Mouse (Mus musculus): ENCODE results near the gene Ptprn2. TPM values are rescaled to one million over a fixed set of nuclear protein-coding genes. Genes with fewer than 3 reads are reported as not detected.
A peak's percentile ranks its signal among the peaks of the same experiment; 100 is the strongest.

Ptprn2 gene
- polyA plus RNA-seq, 1 experiment, result 1.2 TPM

DNA sequence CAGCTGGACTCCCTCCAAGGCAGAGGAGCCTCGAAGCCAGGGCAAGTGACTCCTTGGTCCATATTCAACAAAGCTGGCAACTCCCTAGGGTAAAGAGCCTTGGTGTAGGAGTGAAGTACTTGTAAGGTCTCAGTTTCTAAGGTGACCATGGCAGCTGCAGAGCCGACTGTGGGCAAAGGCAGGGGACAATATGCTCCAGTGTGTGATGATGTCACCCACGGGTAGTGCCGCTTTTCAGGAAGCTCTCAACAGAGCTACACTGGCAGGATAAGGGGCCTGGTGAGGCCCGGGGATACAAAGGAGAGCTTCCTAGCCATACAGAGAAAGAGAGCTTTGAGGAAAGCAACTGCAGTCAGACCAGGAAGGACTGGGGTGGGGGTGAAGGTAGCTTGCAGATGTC is 684.1 kb downstream of the Ptprn2 start:
- Histone ChIP-seq H3K36me3 (ENCODE audit: control insufficient read depth, insufficient read depth, low read length) (no peaks in the 10 kb centered on the region), H3K27me3 (ENCODE audit: control insufficient read depth, insufficient read depth, low read length) (no peaks in the 10 kb centered on the region), H3K4me3 (ENCODE audit: control insufficient read depth, insufficient read depth, low read length) (no peak overlapping the region), H3K4me1 (replicated peaks; ENCODE audit: control insufficient read depth, insufficient read depth, low read length) (peaks cover 8% of the 10 kb centered on the region), H3K27ac (ENCODE audit: control insufficient read depth, insufficient read depth, low read length) (no peak overlapping the region)
- TF ChIP-seq CTCF (IDR thresholded peaks at IDR 0.05; ENCODE audit: borderline replicate concordance, control insufficient read depth, extremely low read depth, insufficient read depth, low read length, poor library complexity) (no peak), POLR2A (IDR thresholded peaks at IDR 0.05; ENCODE audit: control insufficient read depth, extremely low read depth, insufficient read depth, low read length, poor library complexity) (no peak)
- no peak for DNase-seq
- WGBS, result 48% methylated on average over 5 of the region's 5 CpGs

DNA sequence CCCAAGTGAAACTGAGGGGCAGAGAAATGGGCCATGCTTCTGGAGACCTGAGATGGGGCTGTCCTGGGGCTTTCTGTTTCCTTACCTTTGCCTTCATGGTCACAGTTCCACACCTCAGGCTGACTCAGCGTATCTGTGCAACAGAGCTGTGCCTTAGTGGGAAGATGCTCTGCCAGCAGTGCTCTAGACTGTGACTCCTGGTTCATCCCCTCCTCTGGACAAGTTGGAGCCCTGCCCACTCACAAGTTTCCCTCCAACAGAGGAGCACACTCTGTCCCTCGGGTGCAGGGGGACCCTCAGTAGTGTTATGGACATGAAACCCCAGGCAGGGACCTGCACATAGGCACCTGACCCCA is 687.0 kb downstream of the Ptprn2 start:
- H3K4me3 ChIP-seq (ENCODE audit: control insufficient read depth, insufficient read depth, low read length), result no peak overlapping the region
- no peak overlapping the region for H3K27ac ChIP-seq (ENCODE audit: control insufficient read depth, insufficient read depth, low read length)
- 66% methylated on average over 2 of the region's 2 CpGs for WGBS
- TF ChIP-seq CTCF (IDR thresholded peaks at IDR 0.05; ENCODE audit: borderline replicate concordance, control insufficient read depth, extremely low read depth, insufficient read depth, low read length, poor library complexity), result no peak
- no peak for TF ChIP-seq POLR2A (IDR thresholded peaks at IDR 0.05; ENCODE audit: control insufficient read depth, extremely low read depth, insufficient read depth, low read length, poor library complexity)
- H3K27me3 ChIP-seq (ENCODE audit: control insufficient read depth, insufficient read depth, low read length), result no peaks in the 10 kb centered on the region
- peaks cover 8% of the 10 kb centered on the region for H3K4me1 ChIP-seq (replicated peaks; ENCODE audit: control insufficient read depth, insufficient read depth, low read length)
- no peaks in the 10 kb centered on the region for H3K36me3 ChIP-seq (ENCODE audit: control insufficient read depth, insufficient read depth, low read length)
- no peak for DNase-seq

DNA sequence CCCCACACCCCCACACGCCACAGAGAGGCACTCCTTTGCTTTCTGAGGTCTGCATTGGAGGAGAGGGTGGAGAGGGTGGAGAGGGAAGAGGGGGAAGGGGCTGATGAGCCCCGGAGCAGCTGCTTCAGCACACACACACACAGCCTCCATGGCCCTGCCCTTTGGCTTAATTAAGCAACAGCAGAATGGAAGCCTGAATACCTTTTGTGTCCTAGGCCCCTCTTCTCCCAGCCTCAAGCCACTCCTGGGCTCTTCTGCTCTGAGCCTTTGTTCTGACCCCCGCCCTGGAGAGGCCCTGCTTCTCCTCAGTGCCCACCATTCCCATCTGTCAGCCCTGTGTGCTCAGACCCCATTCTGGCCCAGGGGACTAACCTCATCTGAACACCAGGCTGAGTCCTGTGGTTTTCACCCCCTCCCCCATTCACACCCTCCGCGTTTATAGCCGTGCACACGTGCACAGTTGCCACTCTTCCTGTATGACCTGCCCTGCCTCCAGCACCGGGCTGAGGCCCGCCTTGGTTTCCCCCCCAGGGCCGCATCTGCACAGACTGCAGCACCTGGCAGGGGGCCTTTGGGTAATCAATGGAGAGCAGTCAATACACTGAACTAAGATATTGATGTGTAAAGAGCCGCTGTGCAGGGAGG is 687.5 kb downstream of the Ptprn2 start:
- 16% methylated on average over 11 of the region's 11 CpGs for WGBS
- H3K27me3 ChIP-seq (ENCODE audit: control insufficient read depth, insufficient read depth, low read length), result no peaks in the 10 kb centered on the region

DNA sequence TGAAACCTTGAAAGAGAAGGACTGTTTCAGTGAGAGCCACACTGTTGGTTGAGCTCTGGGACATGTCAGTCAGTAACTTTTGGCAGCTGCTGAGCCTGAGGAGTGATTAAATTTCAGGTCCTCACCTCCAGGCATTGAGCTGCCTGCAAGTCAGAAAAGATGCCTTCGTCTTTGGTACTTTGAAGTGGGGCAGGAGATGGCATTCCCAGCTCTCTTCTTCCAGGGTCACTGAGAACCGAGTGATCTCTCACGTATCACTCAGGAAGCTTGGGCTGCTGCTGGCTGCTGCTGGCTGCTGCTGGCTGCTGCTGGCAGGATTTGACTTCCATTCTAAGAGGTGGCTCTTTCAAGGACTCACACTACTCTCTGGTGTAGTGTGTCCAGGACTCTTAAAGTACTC is 688.7 kb downstream of the Ptprn2 start:
- no peak for TF ChIP-seq POLR2A (IDR thresholded peaks at IDR 0.05; ENCODE audit: control insufficient read depth, extremely low read depth, insufficient read depth, low read length, poor library complexity)
- TF ChIP-seq CTCF (IDR thresholded peaks at IDR 0.05; ENCODE audit: borderline replicate concordance, control insufficient read depth, extremely low read depth, insufficient read depth, low read length, poor library complexity), result no peak

More for the DNA sequence above, 687.5 kb downstream of the Ptprn2 start:
- no peak for TF ChIP-seq POLR2A (IDR thresholded peaks at IDR 0.05; ENCODE audit: control insufficient read depth, extremely low read depth, insufficient read depth, low read length, poor library complexity)
- TF ChIP-seq CTCF (IDR thresholded peaks at IDR 0.05; ENCODE audit: borderline replicate concordance, control insufficient read depth, extremely low read depth, insufficient read depth, low read length, poor library complexity), result no peak
- peak; percentile 37 for DNase-seq
- Histone ChIP-seq H3K36me3 (ENCODE audit: control insufficient read depth, insufficient read depth, low read length) (no peaks in the 10 kb centered on the region), H3K4me1 (replicated peaks; ENCODE audit: control insufficient read depth, insufficient read depth, low read length) (peaks cover 8% of the 10 kb centered on the region), H3K27ac (ENCODE audit: control insufficient read depth, insufficient read depth, low read length) (no peak overlapping the region), H3K4me3 (ENCODE audit: control insufficient read depth, insufficient read depth, low read length) (no peak overlapping the region)

DNA sequence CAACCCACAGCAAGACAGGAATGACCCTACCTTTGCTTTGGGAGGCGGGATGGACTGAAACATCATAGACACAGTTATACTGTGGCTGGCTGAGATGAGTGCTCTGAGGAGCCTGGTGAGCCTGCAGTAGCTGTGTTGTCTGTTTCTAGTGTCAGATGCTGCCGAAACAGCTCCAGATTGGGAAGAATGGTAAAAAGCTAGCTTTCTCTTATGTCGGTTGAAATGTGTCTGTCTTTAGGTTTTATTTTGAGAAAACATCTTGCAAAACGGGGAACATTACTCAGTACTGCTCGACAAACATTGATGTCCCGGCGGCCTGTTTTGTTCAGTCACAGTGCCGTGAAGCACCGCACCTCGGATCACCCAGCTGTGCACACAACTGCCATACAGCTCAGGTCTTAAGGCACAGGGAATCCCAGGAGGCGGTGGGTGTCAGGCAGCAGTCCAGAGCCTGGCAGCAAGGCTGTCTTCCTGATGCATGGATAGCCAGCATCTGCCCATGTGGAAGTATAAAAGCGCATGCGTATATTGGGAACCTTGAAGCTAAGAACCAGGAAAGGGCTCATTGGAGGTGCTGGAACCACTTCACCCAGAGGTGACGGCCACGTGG is 689.7 kb downstream of the Ptprn2 start:
- TF ChIP-seq POLR2A (IDR thresholded peaks at IDR 0.05; ENCODE audit: control insufficient read depth, extremely low read depth, insufficient read depth, low read length, poor library complexity) (no peak), CTCF (IDR thresholded peaks at IDR 0.05; ENCODE audit: borderline replicate concordance, control insufficient read depth, extremely low read depth, insufficient read depth, low read length, poor library complexity) (no peak)
- 92% methylated on average over 15 of the region's 15 CpGs for WGBS
- no peaks in the 10 kb centered on the region for H3K36me3 ChIP-seq (ENCODE audit: control insufficient read depth, insufficient read depth, low read length)
- H3K4me3 ChIP-seq (ENCODE audit: control insufficient read depth, insufficient read depth, low read length), result no peak overlapping the region
- H3K27ac ChIP-seq (ENCODE audit: control insufficient read depth, insufficient read depth, low read length), result no peak overlapping the region
- H3K27me3 ChIP-seq (ENCODE audit: control insufficient read depth, insufficient read depth, low read length), result no peaks in the 10 kb centered on the region
- no peak for DNase-seq
- H3K4me1 ChIP-seq (replicated peaks; ENCODE audit: control insufficient read depth, insufficient read depth, low read length), result peaks cover 8% of the 10 kb centered on the region

More for the DNA sequence above, 688.7 kb downstream of the Ptprn2 start:
- 84% methylated on average over 3 of the region's 3 CpGs for WGBS
- H3K27me3 ChIP-seq (ENCODE audit: control insufficient read depth, insufficient read depth, low read length), result no peaks in the 10 kb centered on the region
- no peak overlapping the region for H3K27ac ChIP-seq (ENCODE audit: control insufficient read depth, insufficient read depth, low read length)
- H3K4me3 ChIP-seq (ENCODE audit: control insufficient read depth, insufficient read depth, low read length), result no peak overlapping the region
- H3K36me3 ChIP-seq (ENCODE audit: control insufficient read depth, insufficient read depth, low read length), result no peaks in the 10 kb centered on the region
- peaks cover 8% of the 10 kb centered on the region for H3K4me1 ChIP-seq (replicated peaks; ENCODE audit: control insufficient read depth, insufficient read depth, low read length)
- no peak for DNase-seq

DNA sequence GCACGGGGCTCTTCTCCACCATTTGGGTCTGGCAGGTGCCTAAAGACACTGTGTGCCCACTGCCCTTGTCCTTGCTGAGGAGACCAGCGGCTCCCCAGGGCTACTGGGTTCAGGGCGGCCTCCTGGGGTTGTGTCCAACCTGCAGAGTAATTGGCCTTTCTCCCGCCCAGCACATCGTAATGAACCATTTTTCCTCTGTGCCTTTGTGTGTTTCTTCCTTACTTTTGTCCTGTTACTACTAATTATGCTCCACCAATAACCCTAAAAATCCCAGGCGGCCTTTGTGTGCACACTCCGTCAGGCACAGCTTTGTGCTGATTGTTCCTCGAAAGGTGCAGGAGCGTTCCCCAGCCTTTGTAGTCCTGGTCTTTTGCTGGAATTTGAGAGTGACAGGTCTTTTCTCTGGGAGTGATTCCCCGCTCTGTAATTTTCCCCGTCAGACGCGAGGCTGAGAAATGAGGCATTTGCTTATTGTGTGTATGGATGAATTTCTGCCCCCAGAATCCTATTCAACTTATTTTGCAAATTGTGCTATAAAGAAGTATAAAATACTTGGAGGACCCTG is 690.8 kb downstream of the Ptprn2 start:
- Histone ChIP-seq H3K27ac (ENCODE audit: control insufficient read depth, insufficient read depth, low read length) (no peak overlapping the region), H3K4me1 (replicated peaks; ENCODE audit: control insufficient read depth, insufficient read depth, low read length) (peaks cover 8% of the 10 kb centered on the region), H3K4me3 (ENCODE audit: control insufficient read depth, insufficient read depth, low read length) (no peak overlapping the region), H3K27me3 (ENCODE audit: control insufficient read depth, insufficient read depth, low read length) (no peaks in the 10 kb centered on the region), H3K36me3 (ENCODE audit: control insufficient read depth, insufficient read depth, low read length) (no peaks in the 10 kb centered on the region)
- TF ChIP-seq POLR2A (IDR thresholded peaks at IDR 0.05; ENCODE audit: control insufficient read depth, extremely low read depth, insufficient read depth, low read length, poor library complexity), result no peak
- no peak for TF ChIP-seq CTCF (IDR thresholded peaks at IDR 0.05; ENCODE audit: borderline replicate concordance, control insufficient read depth, extremely low read depth, insufficient read depth, low read length, poor library complexity)
- 91% methylated on average over 13 of the region's 13 CpGs for WGBS
- no peak for DNase-seq
